18 mouse cellular contexts compared by ENCODE assay signal in genomic region chr10:95191151-95191655, GRCm38 (mm10).
DNase-seq lines count a peak whose midpoint lies in the region; ATAC-seq and TF ChIP-seq lines count a peak whose summit lies in the region.
"Had no signal": no experiment of that assay in that cellular context is flagged by ENCODE, and none has a peak within 500 bp of the region (broad histone marks: within the 10 kb centered on the region; RNA-seq: fewer than 3 reads in every experiment).

No protein-coding gene starts in this region.

- H3K27me3 ChIP-seq in MEL (ENCODE audit: control insufficient read depth in 1 of 2, insufficient read depth in 2 of 2, low read length in 2 of 2), result no peaks in the 10 kb centered on the region
- H3K27me3 ChIP-seq in heart, embryonic 16.5 days (ENCODE audit: control insufficient read depth, insufficient read depth, low read length), result no peaks in the 10 kb centered on the region
- H3K27me3 ChIP-seq: limb, embryonic 13.5 days; Patski had no signal

- 79% methylated on average over 9 of the region's 9 CpGs for WGBS in heart, embryonic 16.5 days

- H3K27ac ChIP-seq in MEL (ENCODE audit: control insufficient read depth, low read depth, low read length), result peak overlapping the region; percentile 77
- peak overlapping the region; percentile 32; the same call in 1 of the 2 replicates for H3K27ac ChIP-seq in heart, embryonic 16.5 days (ENCODE audit: low read length)
- H3K27ac ChIP-seq: embryonic facial prominence, embryonic 10.5 days; limb, embryonic 13.5 days had no signal

- TF ChIP-seq POLR2A in MEL (IDR thresholded peaks at IDR 0.05; ENCODE audit: control insufficient read depth in 1 of 2, insufficient read depth in 1 of 2, low read depth in 1 of 2, low read length in 2 of 2, poor library complexity in 1 of 2), result no peak

- DNase-seq in heart, adult 9 months (ENCODE audit: low spot score in 2 of 2), result peak; percentile 56 to 57
- DNase-seq in heart, postnatal 4 days, result no peak
- DNase-seq in MEL (ENCODE audit: low read depth, low spot score), result no peak
- peak; percentile 10 for DNase-seq in brain, adult 2 months (ENCODE audit: low read depth, low spot score)
- no peak for DNase-seq in cerebellum, adult 9-11 months
- no peak for DNase-seq in frontal cortex, postnatal 25 days (ENCODE audit: low spot score in 2 of 2)
- DNase-seq: adrenal gland, postnatal 36 days; cerebellum, adult 11 months; cerebellum, postnatal 36 days; kidney, adult 11 months had no signal

- no peak for TF ChIP-seq CTCF in MEL (IDR thresholded peaks at IDR 0.05 in 2 of 3, conservative IDR thresholded peaks at IDR 0.05 in 1 of 3; ENCODE audit: control insufficient read depth in 1 of 3, insufficient read depth in 1 of 3, low read depth in 2 of 3, low read length in 3 of 3, poor library complexity in 1 of 3, severe bottlenecking in 1 of 3)

- TF ChIP-seq RAD21 in MEL (IDR thresholded peaks at IDR 0.05; ENCODE audit: low read depth, low read length), result no peak

- ATAC-seq in heart, embryonic 16.5 days (replicated peaks; ENCODE audit: extremely low read depth, insufficient read depth, low FRiP score), result no peak
- ATAC-seq: activated CD4-positive, CD25-positive, alpha-beta regulatory T cell, adult 4 months; forebrain, embryonic 14.5 days; hindbrain, embryonic 16.5 days; Patski had no signal

- TF ChIP-seq EP300 in MEL (IDR thresholded peaks at IDR 0.05; ENCODE audit: low read depth in 1 of 2, low read length in 2 of 2), result no peak

- no peak overlapping the region for H3K4me2 ChIP-seq in heart, embryonic 16.5 days (ENCODE audit: low read depth, low read length)
- H3K4me2 ChIP-seq: limb, embryonic 13.5 days; lung, embryonic 14.5 days had no signal

- H3K4me3 ChIP-seq in MEL (ENCODE audit: control insufficient read depth in 1 of 2, insufficient read depth in 1 of 2, low read depth in 2 of 2, low read length in 2 of 2), result peak overlapping the region in 1 of 2 experiments; percentile 34; a peak in 1 of 4 replicates
- H3K4me3 ChIP-seq in heart, embryonic 16.5 days (ENCODE audit: low read length), result no peak overlapping the region
- H3K4me3 ChIP-seq: embryonic facial prominence, embryonic 10.5 days; limb, embryonic 13.5 days had no signal

- peak overlapping the region; percentile 8; the same call in 1 of the 2 replicates for H3K9ac ChIP-seq in MEL (ENCODE audit: control insufficient read depth, low read depth, low read length, poor library complexity, severe bottlenecking)
- no peak overlapping the region for H3K9ac ChIP-seq in heart, embryonic 16.5 days (ENCODE audit: low read length)
- H3K9ac ChIP-seq: limb, embryonic 13.5 days; lung, embryonic 14.5 days had no signal

- peaks cover 20 to 29% of the 10 kb centered on the region in 2 experiments for H3K4me1 ChIP-seq in MEL (ENCODE audit: control insufficient read depth in 1 of 2, insufficient read depth in 2 of 2, low read length in 2 of 2)
- H3K4me1 ChIP-seq in heart, embryonic 16.5 days (ENCODE audit: control insufficient read depth, insufficient read depth, low read length), result peaks cover 17% of the 10 kb centered on the region

- H3K9me3 ChIP-seq in MEL (replicated peaks; ENCODE audit: insufficient read depth, low read length), result no peaks in the 10 kb centered on the region
- H3K9me3 ChIP-seq in heart, embryonic 16.5 days (replicated peaks; ENCODE audit: control insufficient read depth, low read length), result 0 out of 2 replicates have a peak, but pooled peaks cover 4% of the 10 kb centered on the region
- H3K9me3 ChIP-seq: limb, embryonic 13.5 days had no signal

- H3K36me3 ChIP-seq in MEL (ENCODE audit: control insufficient read depth in 1 of 2, insufficient read depth in 2 of 2, low read length in 2 of 2), result peaks cover 0 to 23% of the 10 kb centered on the region in 2 experiments; a peak in 2 of 4 replicates
- peaks cover 2% of the 10 kb centered on the region; the same call in 1 of the 2 replicates for H3K36me3 ChIP-seq in heart, embryonic 16.5 days (ENCODE audit: control insufficient read depth, insufficient read depth)
- H3K36me3 ChIP-seq: embryonic facial prominence, embryonic 10.5 days; limb, embryonic 13.5 days had no signal

- H3K79me2 ChIP-seq in MEL (ENCODE audit: control insufficient read depth, insufficient read depth, low read length, poor library complexity), result no peaks in the 10 kb centered on the region

TF ChIP-seq in MEL, 35 proteins besides CTCF, POLR2A, EP300 and RAD21:
- TF ChIP-seq POLR2AphosphoS2 (IDR thresholded peaks at IDR 0.05; ENCODE audit: low read length), result no peak
- no peak for TF ChIP-seq TBP (IDR thresholded peaks at IDR 0.05; ENCODE audit: low read depth, low read length)
- TF ChIP-seq NELFE (IDR thresholded peaks at IDR 0.05; ENCODE audit: low read depth, low read length), result no peak
- no peak for TF ChIP-seq MAX (IDR thresholded peaks at IDR 0.05; ENCODE audit: low read length)
- no peak for TF ChIP-seq USF2 (IDR thresholded peaks at IDR 0.05; ENCODE audit: borderline replicate concordance in 1 of 2, insufficient read depth in 1 of 2, low read depth in 1 of 2, low read length in 2 of 2)
- no peak for TF ChIP-seq USF1 (IDR thresholded peaks at IDR 0.05; ENCODE audit: low read depth, low read length)
- TF ChIP-seq ETS1 (IDR thresholded peaks at IDR 0.05; ENCODE audit: low read depth, low read length), result no peak
- TF ChIP-seq POLR2AphosphoS5 (IDR thresholded peaks at IDR 0.05; ENCODE audit: borderline replicate concordance, low read depth, low read length), result no peak
- no peak for TF ChIP-seq SMC3 (IDR thresholded peaks at IDR 0.05; ENCODE audit: low read depth, low read length)
- TF ChIP-seq CHD1 (IDR thresholded peaks at IDR 0.05; ENCODE audit: low read depth, low read length), result no peak

Comparison
In these comparisons a context has a peak if more than half of its experiments do, and no peak if none do; other contexts are left out.
1. DNase-seq: peak in heart, adult 9 months (2 of 2) and brain, adult 2 months (single experiment); none in heart, postnatal 4 days (single experiment), MEL (single experiment), cerebellum, adult 9-11 months (single experiment) and frontal cortex, postnatal 25 days (0 of 2).